Mouse (Mus musculus): Measurements from ENCODE around the gene Boll.

- TF ChIP-seq CTCF (IDR thresholded peaks at IDR 0.05; ENCODE audit: extremely low read depth, insufficient read depth, insufficient read length, insufficient replicate concordance) (no peak), POLR2A (IDR thresholded peaks at IDR 0.05; ENCODE audit: low read depth, low read length) (no peak)
These were observed 135.9 kb downstream of the Boll start for GRCm38 (mm10) chr1:55227376-55227775.
